Mouse (Mus musculus): ENCODE data around the gene Zmiz1. TPM values are rescaled to one million over a fixed set of nuclear protein-coding genes. Genes with fewer than 3 reads are reported as not detected.

Gene Zmiz1
- polyA plus RNA-seq, 1 experiment, result 45.9 TPM

GRCm38 (mm10) chr14:25489336-25490078 is 30.5 kb downstream of the Zmiz1 start:
- DNase-seq (ENCODE audit: extremely low spot score in 1 of 2, low spot score in 1 of 2), result no peak

GRCm38 (mm10) chr14:25491961-25492360 is 33.0 kb downstream of the Zmiz1 start:
- DNase-seq (ENCODE audit: extremely low spot score in 1 of 2, low spot score in 1 of 2), result no peak

DNA sequence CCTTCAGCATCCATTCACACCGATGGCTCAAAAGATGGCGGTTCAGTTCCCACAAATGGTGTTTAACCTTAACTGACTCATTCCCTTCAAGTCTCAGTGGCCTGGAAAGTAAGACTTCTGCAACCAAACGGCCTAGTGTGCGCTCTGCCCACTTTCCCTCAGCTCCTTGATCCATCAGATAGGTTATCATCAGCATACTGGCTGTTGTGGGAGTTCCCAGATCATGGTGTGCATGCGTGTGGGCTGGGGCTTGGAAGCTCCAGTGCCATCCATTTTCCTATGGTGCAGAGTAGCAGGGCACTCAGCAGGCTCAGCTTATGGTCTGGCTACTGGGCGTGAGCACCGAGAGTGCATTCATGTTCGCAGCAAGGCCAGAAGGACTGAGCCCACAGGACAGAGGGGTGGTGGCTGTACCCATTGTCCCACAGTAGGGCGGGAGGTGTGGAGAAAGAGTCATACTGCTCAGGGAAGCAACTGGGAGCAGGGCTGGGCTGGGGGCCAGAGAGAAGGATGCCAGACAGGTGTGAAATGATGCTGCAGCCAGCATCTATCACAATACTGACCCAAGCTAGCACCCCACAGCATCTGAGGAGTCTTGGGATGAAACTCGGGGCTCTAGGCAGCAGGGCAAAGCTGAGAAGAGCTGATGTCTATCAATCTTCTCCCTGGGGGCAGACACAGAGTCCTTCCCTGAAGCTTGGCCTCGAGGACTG is 33.7 kb downstream of the Zmiz1 start:
- DNase-seq (ENCODE audit: extremely low spot score in 1 of 2, low spot score in 1 of 2), result no peak

GRCm38 (mm10) chr14:25493301-25494241 is 34.6 kb downstream of the Zmiz1 start:
- no peak for DNase-seq (ENCODE audit: extremely low spot score in 1 of 2, low spot score in 1 of 2)

DNA sequence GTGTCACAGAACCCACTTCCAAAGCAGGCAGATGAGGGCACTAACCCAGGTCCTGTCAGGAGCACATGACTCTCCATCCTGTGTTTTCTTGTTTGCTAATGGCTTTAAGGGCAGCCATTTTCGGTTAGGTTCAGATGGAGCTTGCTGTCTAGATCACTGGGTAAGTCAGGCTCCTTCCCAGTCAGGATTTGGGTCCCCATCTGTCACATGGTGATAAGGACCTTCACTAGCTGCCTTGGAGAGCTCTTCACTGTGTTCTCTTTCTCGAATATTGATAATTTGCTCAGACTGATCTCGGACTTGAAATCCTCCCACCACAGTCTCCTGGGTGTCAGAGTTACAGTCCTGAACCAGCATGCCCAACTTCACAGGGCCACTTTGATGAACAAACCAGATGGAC is 35.8 kb downstream of the Zmiz1 start:
- no peak for DNase-seq (ENCODE audit: extremely low spot score in 1 of 2, low spot score in 1 of 2)

DNA sequence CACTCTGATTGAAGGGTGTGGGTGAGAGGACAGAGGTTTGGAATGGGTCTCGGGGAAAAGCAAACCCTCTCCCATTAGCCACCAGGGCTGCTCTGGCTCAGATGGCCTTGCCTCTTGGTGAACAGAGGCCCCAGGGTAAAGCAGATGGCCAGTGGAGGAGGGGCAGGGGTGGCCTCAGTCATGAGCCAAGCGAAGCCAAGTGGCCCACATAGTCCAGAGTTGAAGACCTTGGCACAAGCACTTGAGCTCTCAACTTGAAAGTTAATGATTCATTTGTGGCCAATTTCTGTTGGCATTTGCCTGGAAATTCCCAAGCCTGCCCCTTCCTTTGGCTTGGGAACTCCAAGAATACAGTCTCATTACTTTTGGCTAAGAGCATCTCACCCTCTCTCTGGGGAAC is 37.1 kb downstream of the Zmiz1 start:
- peak; percentile 46 to 63 for DNase-seq (ENCODE audit: extremely low spot score in 1 of 2, low spot score in 1 of 2)

GRCm38 (mm10) chr14:25496989-25497388 is 38.0 kb downstream of the Zmiz1 start:
- no peak for DNase-seq (ENCODE audit: extremely low spot score in 1 of 2, low spot score in 1 of 2)

- DNase-seq (ENCODE audit: extremely low spot score in 1 of 2, low spot score in 1 of 2), result peak in 1 of 2 experiments; percentile 48
These were observed 38.6 kb downstream of the Zmiz1 start for GRCm38 (mm10) chr14:25497596-25497995.

DNA sequence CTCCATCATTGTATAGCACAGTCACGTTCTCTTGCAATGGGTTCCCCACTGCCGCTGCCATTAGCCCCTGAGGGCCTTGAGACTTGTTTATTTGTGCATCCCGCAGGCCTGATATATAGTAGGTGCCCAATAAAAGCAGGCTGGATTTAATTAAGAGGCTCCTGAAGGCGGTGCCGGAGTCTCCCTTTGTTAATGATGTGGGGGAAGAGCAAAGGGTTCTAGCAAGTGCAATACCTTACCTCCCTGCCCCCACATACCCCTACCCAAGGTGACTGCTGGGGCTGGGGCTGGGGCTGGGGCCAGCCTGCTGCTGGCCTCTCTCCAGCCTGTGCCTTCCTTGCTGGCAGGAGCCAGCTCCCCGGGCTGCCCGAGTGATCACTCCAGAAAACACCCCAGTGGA is 39.4 kb downstream of the Zmiz1 start:
- no peak for DNase-seq (ENCODE audit: extremely low spot score in 1 of 2, low spot score in 1 of 2)

DNA sequence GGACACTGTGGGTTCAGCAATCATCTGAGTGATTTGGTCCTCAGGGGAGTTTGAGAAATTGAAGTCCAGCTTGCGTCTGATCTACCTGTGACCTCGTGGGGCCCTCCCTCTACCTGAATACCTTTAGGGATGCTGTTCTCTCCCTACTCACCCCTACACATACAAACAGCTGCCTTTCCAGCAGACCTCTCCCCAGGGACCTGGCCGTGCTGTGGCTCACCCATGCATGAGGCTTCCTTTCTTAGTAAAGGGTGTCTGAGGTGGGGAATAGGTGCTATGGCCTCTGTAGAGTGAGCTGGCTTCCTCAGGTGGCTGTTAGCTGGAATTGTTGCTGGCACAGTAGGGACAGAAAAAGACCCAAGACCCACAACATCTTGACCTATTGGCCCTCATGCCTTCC is 40.5 kb downstream of the Zmiz1 start:
- DNase-seq (ENCODE audit: extremely low spot score in 1 of 2, low spot score in 1 of 2), result no peak

- no peak for DNase-seq (ENCODE audit: extremely low spot score in 1 of 2, low spot score in 1 of 2)
These were observed 41.6 kb downstream of the Zmiz1 start for GRCm38 (mm10) chr14:25500511-25501120.

- DNase-seq (ENCODE audit: extremely low spot score in 1 of 2, low spot score in 1 of 2), result no peak
These were observed 42.5 kb downstream of the Zmiz1 start for GRCm38 (mm10) chr14:25501481-25501880.

DNA sequence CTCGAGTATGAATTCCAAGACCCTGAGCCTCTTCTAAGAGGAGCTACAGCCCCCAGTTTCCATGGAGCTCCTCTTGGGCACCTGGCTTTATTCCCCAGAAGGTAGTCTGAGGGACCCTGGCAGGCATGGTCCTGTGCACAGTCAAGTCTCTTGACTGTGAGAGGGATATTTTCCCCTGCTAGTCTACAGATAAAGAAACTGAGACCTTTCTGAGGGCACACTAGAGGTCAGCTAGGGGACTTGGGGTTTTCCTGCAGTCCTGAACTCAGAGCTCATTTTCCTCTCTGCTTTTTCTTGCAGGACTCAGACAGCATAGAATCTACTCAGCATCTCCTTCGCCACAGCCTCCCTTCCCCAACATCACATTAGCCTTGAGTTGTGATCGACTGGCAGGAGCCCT is 43.4 kb downstream of the Zmiz1 start:
- no peak for DNase-seq (ENCODE audit: extremely low spot score in 1 of 2, low spot score in 1 of 2)

- no peak for DNase-seq (ENCODE audit: extremely low spot score in 1 of 2, low spot score in 1 of 2)
These were observed 45.3 kb downstream of the Zmiz1 start for GRCm38 (mm10) chr14:25504241-25504640.

DNA sequence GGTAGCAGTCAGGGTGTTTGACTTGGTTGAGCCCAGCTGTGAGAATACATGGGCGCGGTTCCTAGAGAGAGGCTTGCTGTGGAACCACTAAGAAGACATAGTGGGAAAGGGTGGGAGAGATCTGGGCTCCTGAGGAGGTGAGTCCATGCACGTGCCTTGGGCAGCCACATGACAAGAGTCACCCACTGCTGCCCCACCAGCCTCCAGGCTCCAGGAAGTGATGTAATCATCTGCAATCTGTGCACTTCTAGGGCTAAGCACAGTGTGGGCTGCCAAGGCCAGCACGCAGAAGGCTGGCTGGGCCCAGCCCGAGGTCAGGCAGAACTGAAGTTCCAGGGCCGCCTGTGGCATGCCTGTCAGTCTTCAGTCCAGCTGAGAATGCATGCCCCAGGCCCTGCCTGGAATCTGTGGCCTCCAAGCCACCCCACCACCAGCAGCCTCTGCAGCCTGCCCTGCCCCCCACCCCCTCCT is 46.3 kb downstream of the Zmiz1 start:
- DNase-seq (ENCODE audit: extremely low spot score in 1 of 2, low spot score in 1 of 2), result no peak

DNA sequence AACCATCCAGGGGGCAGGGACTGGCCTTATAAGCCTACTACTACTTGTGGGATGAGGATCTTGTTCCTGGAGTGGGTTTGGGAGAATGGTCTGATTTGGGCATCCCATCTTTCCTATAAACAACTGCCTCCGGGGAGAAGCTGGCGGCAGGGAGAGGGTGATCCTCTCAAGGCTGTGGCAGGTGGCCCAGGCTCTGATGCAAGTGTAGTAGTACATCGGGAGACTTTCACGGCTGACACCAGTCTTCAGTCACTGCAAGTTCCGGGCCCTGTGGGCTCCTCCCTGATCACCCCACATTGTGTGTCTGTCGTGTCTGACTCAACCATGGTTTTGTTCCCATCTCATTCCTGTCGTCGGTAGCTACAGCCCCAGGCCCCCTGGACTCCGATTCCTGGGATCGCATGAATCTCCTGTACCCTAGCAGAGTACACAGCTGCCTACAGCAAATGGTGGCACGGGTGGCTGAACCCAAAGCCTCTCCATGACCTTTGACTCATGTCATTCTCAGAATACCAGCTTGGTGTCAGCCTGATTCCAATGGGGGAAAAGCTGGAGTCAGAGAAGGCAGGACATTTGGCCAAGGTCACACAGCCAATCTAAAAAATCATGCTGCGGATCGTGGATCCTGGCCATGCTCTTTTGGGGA is 49.2 kb downstream of the Zmiz1 start:
- DNase-seq (ENCODE audit: extremely low spot score in 1 of 2, low spot score in 1 of 2), result no peak

DNA sequence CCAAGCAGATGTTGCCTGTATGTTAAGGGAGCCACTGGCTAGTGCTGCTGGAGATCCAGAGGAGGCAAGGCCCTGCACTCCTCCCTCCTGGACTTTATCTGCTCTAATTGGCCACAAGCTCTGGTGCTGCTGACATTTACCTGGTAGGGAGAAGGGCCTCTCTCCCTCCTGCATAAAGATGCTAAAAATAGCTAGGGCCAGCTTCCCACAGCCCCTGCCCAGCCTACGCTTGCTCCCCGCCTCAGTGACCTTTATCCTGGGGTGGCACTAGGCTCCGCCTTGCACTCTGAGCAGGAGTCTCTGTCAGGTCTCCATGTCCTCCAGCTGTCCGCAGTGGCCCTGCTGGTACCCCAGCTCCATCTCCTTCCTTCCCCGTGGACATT is 49.8 kb downstream of the Zmiz1 start:
- DNase-seq (ENCODE audit: extremely low spot score in 1 of 2, low spot score in 1 of 2), result no peak

- DNase-seq (ENCODE audit: extremely low spot score in 1 of 2, low spot score in 1 of 2), result no peak
These were observed 50.6 kb downstream of the Zmiz1 start for GRCm38 (mm10) chr14:25509450-25510129.

DNA sequence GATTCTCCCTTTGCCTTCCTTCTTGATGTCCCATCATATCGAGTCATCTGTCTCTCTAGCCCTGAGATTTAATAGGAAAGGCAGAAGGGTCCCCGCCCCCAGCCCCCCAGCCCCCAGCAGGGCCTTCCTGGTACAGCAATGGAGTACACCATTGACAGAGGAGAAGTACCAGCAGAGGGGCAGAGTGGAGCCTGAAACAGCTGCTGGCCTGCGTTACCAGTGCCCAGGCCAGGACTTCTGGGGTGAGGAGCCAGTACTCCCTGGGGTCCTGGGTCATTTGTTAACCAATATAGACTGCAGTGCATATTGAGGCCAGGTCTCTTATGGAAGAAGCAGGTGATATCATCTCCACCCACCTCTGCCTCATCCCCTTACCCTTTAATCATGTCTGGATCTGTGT is 51.4 kb downstream of the Zmiz1 start:
- no peak for DNase-seq (ENCODE audit: extremely low spot score in 1 of 2, low spot score in 1 of 2)

DNA sequence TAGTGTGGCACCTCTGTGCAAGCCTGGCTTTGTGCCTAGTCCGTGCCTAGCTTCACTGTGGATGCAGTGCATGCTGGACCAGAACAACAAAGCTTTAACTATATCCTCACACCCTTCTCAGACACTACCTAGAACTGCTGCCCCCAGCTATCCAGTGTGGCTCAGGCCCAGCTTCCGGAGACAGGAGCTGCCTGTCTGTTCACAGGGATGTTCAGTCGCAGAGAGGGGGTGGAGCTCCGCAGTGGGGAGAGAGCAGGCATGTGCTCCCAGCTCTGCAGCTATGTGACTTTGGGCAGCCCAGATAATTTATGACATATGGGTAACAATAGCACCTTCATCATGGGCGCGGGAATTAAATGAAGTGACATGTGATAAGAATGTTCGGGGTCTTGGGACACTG is 52.0 kb downstream of the Zmiz1 start:
- DNase-seq (ENCODE audit: extremely low spot score in 1 of 2, low spot score in 1 of 2), result no peak
